Mouse (Mus musculus) megakaryocyte, embryonic 14.5 days (primary cell): Measurements from ENCODE around the gene Fbxw7. TPM values are rescaled to one million over a fixed set of nuclear protein-coding genes. Genes with fewer than 3 reads are reported as not detected.

Experiments
- H3K27me3 ChIP-seq: replicated peaks from 2 replicates; pipeline ENCODE3; 2012; ENCODE audit warnings: inconsistent platforms
- H3K36me3 ChIP-seq: replicated peaks from 2 replicates; pipeline ENCODE3; 2012; ENCODE audit warnings: low read length, inconsistent platforms, mixed read lengths
- H3K4me1 ChIP-seq: 2 replicates; pipeline ENCODE4 v1.6.1; 2012; ENCODE audit warnings: inconsistent platforms
- H3K4me3 ChIP-seq: replicated peaks from 2 replicates; pipeline ENCODE3; 2012; ENCODE audit warnings: moderate library complexity, mild to moderate bottlenecking, inconsistent platforms
- H3K9me3 ChIP-seq: 2 replicates; pipeline ENCODE4 v1.6.1; 2012; ENCODE audit warnings: inconsistent platforms
- FLI1 ChIP-seq: IDR thresholded peaks from 2 replicates; pipeline ENCODE4 v1.6.1; 2012; ENCODE audit warnings: low read length, inconsistent platforms, mixed read lengths
- GATA1 ChIP-seq: IDR thresholded peaks from 3 replicates; pipeline ENCODE4 v1.6.1; 2012; ENCODE audit warnings: mixed read lengths, low read length, inconsistent platforms, borderline replicate concordance
- polyA plus RNA-seq: library from polyadenylated mRNA; stranded (reverse); fragments of >175 nt; gene quantifications from 2 replicates; pipeline ENCODE4 v1.2.3, GENCODE M21; 2012; ENCODE audit warnings: low replicate concordance; ENCODE audit not compliant: insufficient read depth

The Fbxw7 gene
- polyA plus RNA-seq, 1 experiment = 2.7 TPM

DNA sequence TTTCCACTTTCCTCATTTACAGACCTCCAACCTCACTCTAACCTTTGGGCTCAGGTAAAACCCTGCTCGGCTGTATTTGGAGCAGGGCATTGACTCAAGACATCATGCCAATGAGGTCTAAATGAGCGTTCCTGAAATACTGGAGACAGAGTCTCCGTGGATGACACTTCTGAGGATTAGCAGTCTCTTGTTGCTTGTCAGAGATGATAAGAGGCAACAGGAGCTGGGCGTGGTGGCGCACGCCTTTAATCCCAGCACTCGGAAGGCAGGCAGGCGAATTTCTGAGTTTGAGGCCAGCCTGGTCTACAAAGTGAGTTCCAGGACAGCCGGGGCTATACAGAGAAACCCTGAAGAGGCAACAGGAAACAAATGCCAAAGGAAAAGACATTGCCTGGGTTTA lies 11.0 kb upstream of the Fbxw7 start:
- TF ChIP-seq FLI1 = no peak
- TF ChIP-seq GATA1 = no peak
- peaks cover 19% of the 10 kb centered on the region for H3K4me1 ChIP-seq
- no peaks in the 10 kb centered on the region for H3K36me3 ChIP-seq
- no peak overlapping the region for H3K4me3 ChIP-seq
- peaks cover 39% of the 10 kb centered on the region for H3K27me3 ChIP-seq
- H3K9me3 ChIP-seq = no peaks in the 10 kb centered on the region

GRCm38 (mm10) chr3:84806206-84806605 lies 8.9 kb upstream of the Fbxw7 start:
- no peaks in the 10 kb centered on the region for H3K36me3 ChIP-seq
- H3K4me3 ChIP-seq = no peak overlapping the region
- H3K4me1 ChIP-seq = peaks cover 29% of the 10 kb centered on the region
- peaks cover 35% of the 10 kb centered on the region for H3K27me3 ChIP-seq
- no peaks in the 10 kb centered on the region for H3K9me3 ChIP-seq
- TF ChIP-seq GATA1 (no peak), FLI1 (no peak)

DNA sequence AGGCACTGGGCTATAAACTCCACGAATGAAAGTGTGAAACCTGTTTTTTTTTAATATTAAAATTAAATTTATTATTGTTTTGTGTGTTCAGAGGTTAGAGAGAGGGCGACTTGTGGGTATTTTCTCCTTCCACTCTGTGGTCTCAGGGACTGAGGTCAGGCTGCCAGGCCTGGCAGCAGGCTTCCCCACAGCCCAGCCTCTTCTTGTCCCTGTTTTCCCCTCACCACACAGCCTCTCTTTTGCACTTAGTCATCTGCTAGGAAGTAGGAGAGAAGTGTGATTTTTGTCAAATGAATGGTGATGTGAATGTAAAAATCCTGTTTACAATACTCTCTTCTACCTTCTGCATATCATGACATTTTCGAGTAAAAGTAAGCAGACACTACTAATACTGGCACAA lies 7.2 kb upstream of the Fbxw7 start:
- Histone ChIP-seq H3K4me3 (no peak overlapping the region), H3K9me3 (no peaks in the 10 kb centered on the region), H3K36me3 (no peaks in the 10 kb centered on the region), H3K27me3 (peaks cover 25% of the 10 kb centered on the region), H3K4me1 (peaks cover 36% of the 10 kb centered on the region)
- no peak for TF ChIP-seq GATA1
- no peak for TF ChIP-seq FLI1

- Histone ChIP-seq H3K4me3 (no peak overlapping the region), H3K27me3 (peaks cover 23% of the 10 kb centered on the region), H3K36me3 (no peaks in the 10 kb centered on the region), H3K9me3 (no peaks in the 10 kb centered on the region), H3K4me1 (peaks cover 39% of the 10 kb centered on the region)
- TF ChIP-seq GATA1 (no peak), FLI1 (no peak)
Measured at GRCm38 (mm10) chr3:84808906-84809305, 6.2 kb upstream of the Fbxw7 start.

DNA sequence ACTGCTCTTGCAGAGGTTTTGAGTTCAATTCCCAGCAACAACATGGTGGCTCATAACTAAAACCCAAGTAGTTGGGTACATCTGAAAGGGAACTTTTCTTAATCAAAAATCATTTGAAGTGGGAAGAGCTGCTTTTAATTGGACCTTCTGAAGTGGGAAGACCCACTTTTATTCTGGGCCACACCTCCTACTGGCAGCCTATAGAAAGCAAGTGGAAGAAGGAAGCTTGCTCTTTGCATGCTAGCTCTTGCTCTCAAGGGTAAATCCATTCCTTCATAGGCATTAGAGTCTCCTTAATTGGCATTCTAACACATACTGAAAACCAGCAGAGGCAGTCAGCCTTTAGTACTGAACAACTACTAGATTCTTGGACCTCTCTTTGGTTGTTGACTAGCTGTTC lies 4.3 kb upstream of the Fbxw7 start:
- Histone ChIP-seq H3K27me3 (peaks cover 9% of the 10 kb centered on the region), H3K36me3 (no peaks in the 10 kb centered on the region), H3K4me3 (no peak overlapping the region), H3K4me1 (peaks cover 43% of the 10 kb centered on the region), H3K9me3 (no peaks in the 10 kb centered on the region)
- TF ChIP-seq FLI1 (no peak), GATA1 (no peak)

- Histone ChIP-seq H3K4me1 (peaks cover 50% of the 10 kb centered on the region), H3K9me3 (no peaks in the 10 kb centered on the region), H3K4me3 (peak overlapping the region; percentile 97), H3K27me3 (no peaks in the 10 kb centered on the region), H3K36me3 (peaks cover 1% of the 10 kb centered on the region)
- no peak for TF ChIP-seq FLI1
- no peak for TF ChIP-seq GATA1
Measured at GRCm38 (mm10) chr3:84813436-84814156, 1.5 kb upstream of the Fbxw7 start.

DNA sequence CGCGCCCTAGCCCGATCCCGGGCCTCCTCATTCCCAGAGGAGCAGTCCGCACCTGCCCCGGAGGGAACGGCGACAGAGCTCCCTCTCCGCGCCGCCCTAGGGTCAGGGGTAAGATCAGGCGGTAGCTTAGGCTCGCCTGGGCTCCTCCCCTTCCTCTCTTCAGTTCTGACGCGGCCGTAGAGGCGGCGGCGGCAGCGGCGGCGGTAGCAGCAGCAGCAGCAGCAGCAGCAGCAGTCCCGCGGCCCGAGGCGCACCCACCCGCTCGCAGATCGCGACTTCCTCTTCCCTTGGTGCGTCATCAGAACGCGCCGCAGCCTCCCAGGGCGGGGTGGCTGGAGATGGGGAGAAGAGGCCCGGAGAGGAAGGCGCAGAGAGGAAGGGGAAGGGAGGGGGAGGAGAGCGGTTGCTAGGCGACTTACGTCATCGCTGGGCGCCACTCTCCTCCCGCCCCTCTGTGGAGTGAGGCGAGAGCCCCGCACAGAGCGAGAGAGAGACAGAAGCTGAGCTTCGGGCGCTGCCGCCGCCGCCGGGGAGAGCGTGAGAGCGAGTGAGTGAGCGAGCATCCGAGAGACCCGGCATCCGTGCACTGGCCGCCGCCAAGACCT lies 809 bp upstream of the Fbxw7 start:
- H3K4me1 ChIP-seq = peaks cover 53% of the 10 kb centered on the region
- no peaks in the 10 kb centered on the region for H3K9me3 ChIP-seq
- peaks cover 5% of the 10 kb centered on the region for H3K36me3 ChIP-seq
- H3K27me3 ChIP-seq = no peaks in the 10 kb centered on the region
- TF ChIP-seq FLI1 (no peak), GATA1 (no peak)
- H3K4me3 ChIP-seq = peak overlapping the region; percentile 97

DNA sequence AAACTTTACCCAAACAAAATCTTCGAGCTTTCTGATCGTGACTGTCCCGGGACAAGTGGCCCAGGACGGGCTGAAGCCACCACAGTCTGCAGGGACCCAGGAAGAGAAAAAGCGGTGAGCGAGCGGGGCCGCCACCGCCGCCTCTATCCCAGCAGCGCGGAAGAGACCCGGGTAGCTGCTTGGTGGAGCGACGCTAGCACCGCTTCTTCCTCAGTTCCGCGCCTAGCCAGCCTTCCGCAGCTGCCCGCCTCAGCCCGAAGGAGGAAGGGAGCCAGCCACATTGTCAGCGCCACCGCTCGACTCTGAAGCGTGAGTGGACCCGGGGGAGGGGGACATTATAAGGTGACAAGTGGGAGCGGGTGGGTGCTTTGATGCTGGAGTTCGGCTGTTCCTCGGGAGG lies 393 bp downstream of the Fbxw7 start:
- H3K9me3 ChIP-seq = no peaks in the 10 kb centered on the region
- peak overlapping the region; percentile 97 for H3K4me3 ChIP-seq
- H3K4me1 ChIP-seq = peaks cover 49% of the 10 kb centered on the region
- TF ChIP-seq GATA1 = no peak
- TF ChIP-seq FLI1 = no peak
- no peaks in the 10 kb centered on the region for H3K27me3 ChIP-seq
- peaks cover 12% of the 10 kb centered on the region for H3K36me3 ChIP-seq

- Histone ChIP-seq H3K36me3 (peaks cover 17% of the 10 kb centered on the region), H3K4me3 (no peak overlapping the region), H3K9me3 (no peaks in the 10 kb centered on the region), H3K27me3 (no peaks in the 10 kb centered on the region), H3K4me1 (peaks cover 49% of the 10 kb centered on the region)
- TF ChIP-seq FLI1 (no peak), GATA1 (no peak)
Measured at GRCm38 (mm10) chr3:84816951-84817350, 1.9 kb downstream of the Fbxw7 start.

DNA sequence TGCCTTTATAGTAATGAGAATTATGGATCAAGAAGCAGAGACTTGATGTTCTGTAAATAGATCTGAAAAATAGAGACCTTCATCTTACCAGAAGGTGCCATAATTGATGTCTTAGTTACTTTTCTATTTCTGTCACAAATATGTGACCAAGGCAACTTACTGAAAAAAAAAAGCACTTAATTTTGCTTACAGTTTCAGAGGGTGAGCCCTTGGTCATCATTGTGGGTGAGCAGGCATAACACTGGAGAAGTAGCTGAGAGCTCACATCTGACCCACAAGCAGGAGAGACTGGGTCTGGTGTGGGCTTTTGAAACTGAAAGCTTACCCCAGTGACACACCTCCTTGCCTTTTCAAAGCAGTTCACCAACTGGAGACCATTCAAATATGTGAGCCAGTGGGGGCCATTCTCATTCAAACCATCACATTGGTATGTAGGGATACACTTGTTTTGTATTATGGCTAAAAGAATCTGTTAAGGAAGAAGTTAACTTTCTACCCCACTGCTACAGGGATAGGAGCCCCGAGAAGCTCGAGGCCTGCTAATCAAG lies 5.7 kb downstream of the Fbxw7 start:
- Histone ChIP-seq H3K27me3 (no peaks in the 10 kb centered on the region), H3K4me3 (no peak overlapping the region), H3K36me3 (peaks cover 29% of the 10 kb centered on the region), H3K9me3 (no peaks in the 10 kb centered on the region), H3K4me1 (peaks cover 48% of the 10 kb centered on the region)
- no peak for TF ChIP-seq FLI1
- no peak for TF ChIP-seq GATA1
